Mouse (Mus musculus) T-helper 1 cell (primary cell): ENCODE results near the gene Cflar.
"Not testable (repeated sequence)": the region's sequence is repeated elsewhere in the genome, so short reads cannot be mapped to it uniquely, and the experiment has no call there.

Source experiments
- in situ Hi-C: fragments of 300-600 bp; cut with MboI, MseI; formaldehyde crosslinking; loops from one replicate; pipeline ENCODE4 v1.15.1; 2025; ENCODE audit warnings: high pct_unique_total_duplicates

The Cflar gene

DNA sequence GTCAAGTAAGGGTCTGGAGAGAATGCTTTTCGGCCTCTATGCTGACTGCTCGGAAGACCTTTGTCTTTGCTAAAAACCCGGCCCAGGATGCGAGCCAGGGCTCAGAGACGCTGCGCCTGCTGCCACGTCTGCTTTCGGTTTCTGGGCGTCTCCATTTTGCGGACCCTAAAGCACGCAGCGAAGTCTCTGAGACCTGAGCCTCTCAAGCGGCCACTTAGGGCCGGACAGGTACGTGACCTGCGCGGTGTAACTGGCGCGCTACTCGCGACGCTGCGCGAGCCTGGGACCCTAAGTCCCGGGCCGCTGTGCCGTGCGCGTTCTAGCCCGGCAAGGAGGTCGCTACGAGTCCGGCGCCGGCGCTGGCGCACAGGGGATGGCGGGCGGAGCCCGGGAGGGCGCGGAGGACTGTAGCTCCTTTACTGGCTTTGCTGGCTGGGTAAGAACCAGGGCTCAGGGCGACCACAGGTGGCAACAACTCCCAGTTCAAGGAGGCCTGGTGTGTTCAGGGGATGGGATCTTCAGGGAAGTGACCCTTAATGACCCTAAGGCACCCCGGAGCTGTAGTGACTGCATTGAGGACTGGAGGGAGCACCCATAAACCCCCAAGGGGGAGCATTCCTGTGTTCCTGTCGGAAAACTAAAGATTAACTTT lies at the start of gene Cflar:
Gene Cflar, plus strand, starts transcription at position 144 of the 652 bp plus-strand sequence.
- in situ Hi-C loops, result no loop called here

DNA sequence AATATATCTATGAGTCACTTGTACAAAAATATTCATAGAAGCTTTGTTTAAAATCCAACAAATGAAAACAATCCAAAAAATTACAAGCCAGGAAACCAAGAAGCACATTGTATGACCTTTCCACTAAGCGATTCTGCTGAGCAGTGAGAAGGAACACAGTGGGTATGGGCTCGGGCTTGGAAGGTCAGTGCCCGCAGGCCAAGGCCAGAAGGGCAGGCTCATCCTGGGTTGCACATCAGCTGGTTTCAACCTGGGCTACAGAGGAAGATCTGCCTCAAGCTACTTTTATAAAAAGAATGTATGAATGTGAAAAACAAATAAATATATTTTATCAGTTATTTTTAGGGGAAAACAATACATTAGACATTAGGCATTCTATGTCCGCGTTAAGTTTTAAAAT lies 48.6 kb upstream of the Cflar start:
- in situ Hi-C loops, result loop anchor here (5.0 kb wide), 1 partner anchor 190 kb away; no protein-coding TSS in a partner anchor

DNA sequence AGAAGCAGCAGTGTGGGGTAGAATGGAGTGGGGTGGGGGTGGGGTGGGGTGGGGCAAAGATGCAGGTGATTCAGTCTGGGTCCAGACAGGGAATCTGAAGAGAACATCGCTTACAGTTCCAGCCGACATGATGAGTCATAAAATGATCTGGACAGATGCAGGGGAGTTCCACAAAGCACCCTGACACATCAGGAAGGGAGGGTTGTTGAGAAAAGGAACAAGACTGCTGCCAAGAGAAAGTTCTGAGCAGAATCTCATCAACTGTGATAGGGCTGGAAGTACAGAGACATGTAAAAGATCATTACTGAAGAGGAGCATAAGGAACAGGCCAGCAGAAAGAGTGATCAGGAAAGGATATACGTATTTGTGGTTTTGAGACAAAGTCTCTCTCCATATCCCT lies 47.9 kb upstream of the Cflar start:
- in situ Hi-C loops, result loop anchor here (5.0 kb wide), 1 partner anchor 189 kb away; no protein-coding TSS in a partner anchor

DNA sequence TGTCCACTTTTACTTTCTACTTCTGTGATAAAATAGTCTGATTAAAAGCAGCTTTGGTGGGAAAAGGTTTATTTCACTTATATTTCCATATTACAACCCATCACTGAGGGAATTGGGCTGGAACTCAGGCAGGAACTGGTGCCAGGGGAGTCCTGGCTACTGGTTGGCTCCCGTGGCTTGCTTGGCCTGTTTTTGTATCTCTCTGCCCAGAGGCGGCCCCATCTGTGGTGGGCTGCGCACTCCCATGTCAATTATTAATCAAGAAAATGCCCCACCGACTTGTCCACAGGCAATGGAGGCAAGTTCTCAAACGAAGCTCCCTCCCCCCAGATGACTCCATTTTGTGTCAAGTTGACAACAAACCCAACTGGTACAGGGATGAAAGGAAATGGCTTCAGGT lies 43.1 kb upstream of the Cflar start:
- in situ Hi-C loops, result no loop called here

DNA sequence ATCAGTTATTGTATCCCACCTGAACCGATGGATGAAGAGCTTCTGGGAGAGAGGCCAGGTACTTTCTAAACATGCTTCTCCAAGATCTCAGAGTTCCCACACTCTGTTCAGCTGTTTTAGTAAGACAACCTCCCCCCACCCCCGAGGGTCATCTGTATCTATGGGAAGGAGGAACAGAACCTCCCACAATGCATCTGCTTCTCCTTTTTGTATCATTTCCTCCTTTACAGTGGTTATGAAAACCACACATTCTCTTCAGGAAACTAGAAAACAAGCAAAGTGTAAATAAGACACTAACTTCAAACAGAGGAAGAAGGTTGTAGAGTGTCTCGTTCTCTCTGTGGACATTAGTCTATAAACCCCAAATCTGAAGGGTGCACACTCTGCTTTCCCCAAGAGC lies 41.7 kb upstream of the Cflar start:
- in situ Hi-C loops, result loop anchor here (5.0 kb wide), 1 partner anchor 47 kb away; no protein-coding TSS in a partner anchor

DNA sequence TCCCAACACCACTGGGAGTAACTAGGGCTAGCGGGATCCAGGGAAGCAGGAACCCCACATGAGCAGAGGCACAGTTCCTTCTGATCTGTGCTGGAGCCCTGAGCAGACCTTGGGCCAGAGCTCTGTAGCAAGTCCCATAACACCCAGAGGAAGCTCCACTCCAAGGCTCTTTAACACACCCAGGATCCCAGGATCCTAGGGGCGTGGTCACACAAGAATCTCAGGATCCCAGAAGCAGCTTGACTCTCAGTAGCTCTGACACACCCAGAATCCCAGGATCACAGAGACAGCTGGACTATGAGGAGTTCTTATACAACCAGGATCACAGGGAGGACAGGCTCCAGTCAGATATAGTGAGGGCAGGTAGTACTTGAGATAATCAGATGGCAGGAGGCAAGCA lies 39.2 kb upstream of the Cflar start:
- in situ Hi-C loops, result loop anchor here (5.0 kb wide), 1 partner anchor 50 kb away; no protein-coding TSS in a partner anchor

DNA sequence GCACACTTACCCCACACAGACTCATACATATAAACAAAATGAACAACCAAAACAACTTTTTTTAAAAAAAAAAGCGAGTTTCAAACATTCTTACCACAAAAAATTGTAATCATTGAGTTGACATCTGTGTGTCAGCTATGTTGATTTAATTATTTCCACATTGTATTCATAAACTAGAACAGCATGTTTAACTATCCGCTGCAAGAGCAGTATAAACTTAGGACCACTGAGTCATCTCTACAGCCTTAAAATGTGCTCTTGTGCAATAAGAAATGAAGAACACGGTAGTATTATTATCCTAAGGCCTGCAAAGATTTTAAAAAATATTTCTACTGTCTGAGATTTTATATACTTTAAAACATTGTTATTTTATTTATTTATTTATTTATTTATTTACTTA lies 36.3 kb upstream of the Cflar start:
- in situ Hi-C loops, result loop anchor here (5.0 kb wide), 1 partner anchor 113 kb away; no protein-coding TSS in a partner anchor

DNA sequence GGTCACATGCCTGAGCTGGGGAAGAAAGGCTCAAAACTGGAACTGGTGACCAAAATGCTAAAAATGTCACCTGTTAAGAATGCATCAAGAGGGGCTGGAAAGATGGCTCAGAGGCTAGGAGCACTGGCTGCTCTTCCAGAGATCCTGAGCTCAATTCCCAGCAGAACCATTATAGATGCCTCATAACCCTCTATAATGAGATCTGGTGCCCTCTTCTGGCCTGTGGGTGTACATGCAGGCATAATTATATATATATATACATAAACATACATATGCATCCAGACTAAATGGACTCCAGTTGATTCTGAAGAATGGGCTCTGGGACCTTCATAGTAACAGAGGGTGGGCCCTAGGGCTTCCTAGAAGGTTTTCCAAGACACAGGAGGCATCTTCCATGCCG lies 33.7 kb upstream of the Cflar start:
- in situ Hi-C loops, result loop anchor here (5.0 kb wide), 1 partner anchor 115 kb away; no protein-coding TSS in a partner anchor

DNA sequence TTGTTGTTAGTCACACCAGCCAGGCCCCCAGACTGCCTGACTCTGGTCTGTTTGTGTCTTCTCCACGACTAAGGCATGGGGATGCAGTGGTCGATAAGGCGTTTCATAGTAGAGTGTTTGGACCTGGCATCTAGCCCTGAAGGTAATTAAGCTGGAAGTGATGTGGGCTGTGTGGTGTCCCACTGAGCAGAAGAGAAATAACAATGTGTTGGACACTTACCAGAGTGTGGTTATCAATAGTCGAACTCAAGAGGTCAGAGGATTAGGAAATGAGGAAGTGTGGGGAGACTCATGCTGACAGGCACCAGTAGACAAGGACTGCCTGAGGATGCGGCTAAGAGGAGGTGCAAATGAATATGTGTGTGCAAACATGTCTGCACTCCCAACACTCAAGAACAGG lies 32.9 kb upstream of the Cflar start:
- in situ Hi-C loops, result loop anchor here (5.0 kb wide), 1 partner anchor 116 kb away; no protein-coding TSS in a partner anchor

DNA sequence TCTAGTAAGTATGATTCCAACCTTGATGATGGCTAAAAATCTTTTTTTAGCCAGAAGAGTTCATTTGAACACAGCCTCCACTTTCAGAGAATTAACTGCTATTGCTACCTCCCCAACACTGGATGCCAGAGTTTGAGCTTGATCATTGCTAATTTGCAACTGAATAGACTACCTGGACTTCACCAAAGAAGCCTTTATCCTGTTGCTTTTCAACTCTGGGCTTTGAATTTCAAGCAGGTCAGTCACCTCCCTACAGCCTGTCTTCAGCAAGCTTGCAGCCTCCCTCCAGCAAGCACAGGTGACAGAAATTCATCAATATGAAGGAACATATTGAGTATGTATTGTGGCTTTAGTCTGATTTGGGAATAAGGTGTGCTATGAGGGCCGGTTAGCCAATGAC lies 21.9 kb upstream of the Cflar start:
- in situ Hi-C loops, result no loop called here

DNA sequence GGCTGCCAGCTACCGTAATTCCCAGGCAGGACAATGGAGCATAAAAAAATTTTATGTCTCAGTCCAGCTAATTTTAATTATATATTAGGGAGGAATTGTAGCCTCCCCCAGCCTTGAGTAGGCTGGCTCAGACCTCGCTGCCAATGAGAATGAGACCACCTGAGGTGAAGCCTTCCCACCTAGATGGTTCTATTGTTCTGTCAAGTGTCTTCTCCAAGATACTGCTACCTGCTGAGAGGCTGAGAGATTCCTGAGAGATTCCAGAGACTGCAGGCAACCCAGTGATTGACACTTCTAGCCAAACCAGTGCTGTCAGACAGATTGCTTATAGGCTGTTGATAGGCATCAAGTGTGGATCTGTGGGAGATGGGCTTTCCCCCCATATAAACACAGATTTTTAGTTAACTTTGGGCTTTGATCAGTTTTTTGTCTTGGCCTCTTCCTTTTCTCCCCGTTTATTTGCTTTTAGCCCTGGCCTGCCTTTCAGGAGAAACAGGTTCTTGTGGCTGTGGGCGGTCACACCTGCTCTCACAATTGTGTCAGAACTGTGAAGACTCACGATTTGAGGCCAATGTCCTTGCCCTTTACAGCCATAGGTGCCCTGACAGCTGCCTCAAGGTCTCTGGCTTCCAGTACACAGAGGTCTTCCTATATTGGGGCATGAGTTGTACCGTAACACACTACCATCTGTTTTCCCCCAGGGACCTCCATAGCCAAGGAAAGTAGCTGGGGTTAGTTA lies 21.1 kb upstream of the Cflar start:
- in situ Hi-C loops, result no loop called here

DNA sequence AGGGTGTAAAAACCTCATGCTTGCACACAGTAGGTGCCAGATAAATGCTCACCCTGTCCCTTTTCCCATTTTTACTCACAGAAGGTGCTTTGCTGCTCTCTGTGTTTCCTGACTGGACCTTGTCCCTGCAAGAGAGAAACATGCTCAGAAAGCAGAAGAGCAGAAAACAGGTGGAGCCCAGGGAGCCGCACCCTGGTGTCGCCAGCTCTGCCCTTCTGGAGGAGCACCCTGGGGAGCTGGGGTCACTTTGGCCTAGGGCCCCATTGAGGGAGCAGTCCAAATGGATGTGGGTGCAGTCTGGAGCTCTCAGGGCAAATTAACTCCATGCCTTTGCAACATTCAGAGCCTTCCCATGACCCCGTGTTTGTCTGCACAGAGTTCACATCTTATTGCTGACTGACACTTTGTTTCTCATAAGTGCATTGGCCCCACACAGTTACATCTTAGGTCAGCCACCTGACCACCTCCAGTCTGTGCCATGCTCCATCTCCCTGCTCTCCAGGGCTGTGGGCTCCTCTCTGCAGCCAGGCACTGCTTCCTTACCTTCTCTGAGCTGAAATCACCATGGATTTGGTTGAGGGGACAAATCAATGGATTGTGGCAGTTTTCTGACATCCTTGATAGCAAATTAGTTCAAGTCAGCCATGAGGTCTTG lies 20.3 kb upstream of the Cflar start:
- in situ Hi-C loops, result not testable (repeated sequence)

DNA sequence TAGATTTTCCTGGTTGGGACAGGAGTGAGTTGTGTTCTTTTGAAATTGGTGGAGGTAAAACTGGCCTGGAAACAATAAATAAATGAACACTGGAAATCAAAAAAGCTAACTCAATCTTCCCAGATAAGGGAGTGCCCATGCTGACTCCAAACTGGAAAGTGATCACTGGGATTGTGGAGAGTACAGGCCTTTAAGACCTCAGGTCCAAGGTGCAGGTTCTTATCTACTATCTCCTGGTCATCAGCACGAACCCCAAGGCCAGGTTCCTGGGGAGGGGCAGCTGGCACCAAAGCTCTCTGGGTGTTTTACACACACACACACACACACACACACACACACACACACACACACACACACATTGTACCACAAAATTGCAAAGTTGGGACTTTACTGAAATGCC lies 19.6 kb upstream of the Cflar start:
- in situ Hi-C loops, result not testable (repeated sequence)

DNA sequence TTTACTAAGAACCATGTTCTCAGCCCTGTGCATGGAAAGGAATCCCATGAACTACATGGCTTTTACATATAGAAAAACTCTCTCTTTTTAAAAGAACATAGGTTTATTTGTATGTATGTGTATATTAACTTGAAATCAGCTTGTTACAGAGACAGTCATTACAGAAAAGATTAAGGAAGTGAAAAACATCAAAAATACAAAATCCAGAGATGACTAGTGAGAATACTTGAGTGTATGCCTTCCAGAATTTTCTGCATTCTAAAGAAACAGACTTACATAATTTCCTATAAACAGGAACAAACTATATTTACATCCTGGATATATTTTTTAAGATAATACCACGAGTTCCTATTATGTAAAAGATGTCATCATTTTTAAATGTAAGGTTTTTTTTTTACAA lies 17.6 kb upstream of the Cflar start:
- in situ Hi-C loops, result no loop called here

DNA sequence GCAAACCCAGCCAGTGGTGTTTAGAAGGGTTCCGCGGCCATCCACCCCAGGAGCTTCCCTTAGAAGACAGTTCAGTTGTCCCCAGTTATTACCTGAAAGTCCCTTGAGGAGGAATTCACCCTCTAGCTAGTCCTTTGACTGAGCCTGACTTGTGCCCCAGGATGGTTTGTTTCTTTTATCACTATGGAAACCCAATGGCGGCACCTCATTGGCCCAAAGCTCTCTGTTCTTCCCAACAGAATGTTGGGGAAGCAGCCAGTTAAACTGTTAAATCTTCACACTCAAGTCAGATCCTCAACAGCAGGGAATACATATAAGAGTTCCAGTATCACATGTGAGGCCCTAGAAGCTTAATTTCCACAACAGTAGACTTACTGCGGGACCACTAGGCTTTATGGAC lies 15.5 kb upstream of the Cflar start, which contains the start of gene Als2cr12:
Gene Als2cr12, minus strand, starts transcription at position 180 of the 400 bp plus-strand sequence.
- in situ Hi-C loops, result loop anchor here (5.0 kb wide), 1 partner anchor 201 kb away; no protein-coding TSS in a partner anchor

DNA sequence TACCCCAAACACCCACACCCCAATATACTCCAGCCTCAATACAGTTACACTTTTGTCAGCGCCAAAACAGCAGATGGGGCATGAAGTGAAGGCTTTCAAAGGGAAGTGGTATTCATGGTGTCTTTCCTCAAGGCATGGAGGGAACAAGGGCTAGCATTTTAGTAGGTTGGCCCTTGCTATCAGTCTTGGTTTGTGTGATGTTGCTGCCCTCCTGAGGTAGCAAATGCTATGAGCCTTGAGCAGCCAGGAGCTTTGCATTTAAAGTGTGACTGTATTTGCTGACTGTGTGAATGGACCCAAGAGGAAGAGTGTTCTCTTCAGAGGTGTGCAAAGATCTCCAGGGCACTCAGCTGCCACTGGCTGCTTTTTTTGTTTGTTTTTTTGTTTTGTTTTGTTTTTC lies 13.7 kb upstream of the Cflar start:
- in situ Hi-C loops, result loop anchor here (5.0 kb wide), 1 partner anchor 200 kb away; no protein-coding TSS in a partner anchor

DNA sequence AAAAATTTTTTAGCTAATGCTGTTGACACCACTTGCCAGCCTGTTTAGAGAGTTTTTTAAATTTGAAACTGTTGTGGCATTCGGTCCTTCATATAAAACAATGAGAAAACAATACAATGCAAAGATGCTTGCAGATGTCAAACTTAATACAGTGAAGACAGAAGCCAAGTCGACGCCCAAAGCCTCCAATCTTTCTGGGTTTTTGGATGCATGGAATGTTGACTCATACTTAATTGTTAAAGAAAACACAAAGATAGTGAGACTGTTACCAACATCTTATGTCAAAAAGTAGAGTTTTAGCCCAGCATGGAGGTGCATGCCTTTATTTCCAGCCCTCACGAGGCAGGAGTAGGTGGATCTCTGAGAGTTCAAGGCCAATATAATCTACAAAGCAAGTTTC lies 12.5 kb upstream of the Cflar start:
- in situ Hi-C loops, result loop anchor here (5.0 kb wide), 1 partner anchor 199 kb away; no protein-coding TSS in a partner anchor

DNA sequence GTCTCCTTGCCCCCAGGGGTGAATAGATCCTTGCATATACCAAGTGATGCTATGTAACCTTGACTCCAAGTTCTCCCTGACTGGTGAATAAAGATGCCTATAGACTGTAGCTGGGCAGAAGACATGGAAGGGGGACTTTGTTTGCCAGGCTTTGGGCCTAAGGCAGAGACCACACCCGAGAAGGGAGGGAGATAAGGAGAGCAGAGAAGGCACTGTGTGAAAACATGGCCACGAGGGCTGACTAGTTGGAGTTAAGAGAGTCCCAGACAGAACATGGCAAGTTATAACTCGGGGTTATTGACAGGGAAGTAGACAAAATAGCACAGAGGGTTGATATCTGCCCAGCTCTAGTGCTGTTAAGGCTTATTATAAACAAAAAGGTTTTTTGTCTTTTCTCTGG lies 11.3 kb upstream of the Cflar start:
- in situ Hi-C loops, result loop anchor here (5.0 to 10.0 kb wide), 2 partner anchors 197 to 215 kb away; no protein-coding TSS in a partner anchor

DNA sequence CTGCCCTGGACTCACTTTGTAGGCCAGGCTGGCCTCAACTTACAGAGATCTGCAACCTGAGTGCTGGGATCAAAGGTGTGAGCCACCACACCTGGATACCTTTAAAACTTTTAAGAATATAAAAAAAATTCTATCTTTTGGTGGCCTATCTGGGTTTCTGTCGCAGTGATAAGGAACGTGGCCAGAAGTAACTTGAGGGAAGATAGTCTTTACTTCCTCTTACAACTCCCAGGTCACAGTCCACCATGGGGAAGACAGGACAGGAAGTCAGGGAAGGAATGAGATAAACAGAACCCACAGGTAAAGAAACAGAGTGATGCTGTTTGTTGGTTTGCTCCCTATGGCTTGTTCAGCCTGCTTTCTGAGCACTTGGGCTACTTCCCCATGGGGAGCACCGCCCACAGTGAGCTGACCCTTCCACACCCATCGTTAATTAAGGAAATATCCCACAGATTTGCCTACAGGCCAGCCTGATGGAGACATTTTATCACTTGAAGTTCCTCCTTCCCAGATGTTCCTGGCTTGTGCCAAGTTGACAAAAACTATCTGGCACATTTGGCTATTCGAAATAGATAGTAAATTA lies 10.6 kb upstream of the Cflar start:
- in situ Hi-C loops, result loop anchor here (10.0 kb wide), 1 partner anchor 216 kb away; no protein-coding TSS in a partner anchor

DNA sequence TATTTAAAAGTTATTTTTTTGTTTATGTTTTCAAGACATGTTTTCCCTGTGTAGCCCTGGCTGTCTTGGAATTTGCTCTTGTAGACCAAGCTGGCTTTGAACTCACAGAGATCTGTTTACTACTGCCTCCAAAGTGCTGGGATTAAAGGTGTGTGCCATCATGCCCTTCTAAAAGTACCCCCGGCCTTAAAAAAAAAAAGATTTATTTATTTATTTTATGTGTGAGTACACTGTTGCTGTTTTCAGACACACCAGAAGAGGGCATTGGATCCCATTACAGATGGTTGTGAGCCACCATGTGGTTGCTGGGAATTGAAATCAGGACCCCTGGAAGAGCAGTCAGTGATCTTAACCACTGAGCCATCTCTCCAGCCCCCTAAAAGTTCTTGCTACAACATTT lies 1.3 kb upstream of the Cflar start:
- in situ Hi-C loops, result not testable (repeated sequence)

DNA sequence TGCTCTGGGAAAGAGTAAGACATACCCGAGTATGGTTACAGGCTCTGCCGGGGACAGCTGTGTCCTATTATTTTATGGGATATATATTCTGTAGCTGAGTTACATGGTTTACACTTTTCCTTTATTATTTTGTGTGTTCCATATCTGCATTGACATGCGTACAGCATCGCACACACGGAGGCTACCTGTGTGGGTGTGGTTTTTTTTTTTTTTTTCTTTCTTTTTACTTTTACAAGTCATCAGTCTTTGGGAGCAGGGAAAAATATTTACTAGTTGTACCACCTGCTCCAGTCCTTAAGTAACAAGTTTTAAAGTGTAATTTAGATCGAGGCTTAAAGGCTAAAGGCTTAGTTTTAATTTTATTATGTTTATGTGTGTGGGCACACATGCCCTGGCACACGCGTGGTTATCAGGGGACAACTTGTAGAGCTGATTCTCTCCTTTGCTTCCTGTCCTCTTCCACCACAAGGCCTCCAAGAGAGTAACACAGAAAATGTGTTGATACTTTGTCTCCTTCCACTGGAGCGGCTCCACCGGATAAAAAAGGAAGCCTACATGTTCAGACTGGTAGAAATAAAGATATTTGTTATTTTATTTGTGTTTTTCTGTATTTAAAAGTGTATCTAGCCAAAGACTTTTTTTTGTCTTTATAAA lies 470 bp upstream of the Cflar start:
- in situ Hi-C loops, result no loop called here
